Mouse (Mus musculus) retina, embryonic 14.5 days (tissue): ENCODE measurements around the gene Eif1.
"Not testable (repeated sequence)": the region's sequence is repeated elsewhere in the genome, so short reads cannot be mapped to it uniquely, and the experiment has no call there.

Experiments
- DNase-seq: peaks from one replicate; pipeline ENCODE4 v3.0.0-alpha.2; 2015; ENCODE audit warnings: low spot score

Gene Eif1

GRCm38 (mm10) chr11:100319492-100320171 lies at the start of gene Eif1:
Gene Eif1 (plus strand): TSS chr11:100319885.
- DNase-seq, result peak; percentile 100

- no peak for DNase-seq
These were observed 47.8 kb upstream of the Eif1 start for GRCm38 (mm10) chr11:100271878-100272277.

GRCm38 (mm10) chr11:100274719-100275118 lies 45.0 kb upstream of the Eif1 start:
- DNase-seq, result no peak

- DNase-seq, result no peak
These were observed 44.2 kb upstream of the Eif1 start for GRCm38 (mm10) chr11:100275466-100275865.

GRCm38 (mm10) chr11:100277726-100278480 lies 41.8 kb upstream of the Eif1 start:
- DNase-seq, result no peak

GRCm38 (mm10) chr11:100278759-100279158 lies 40.9 kb upstream of the Eif1 start:
- DNase-seq, result no peak

GRCm38 (mm10) chr11:100281596-100282544 lies 37.8 kb upstream of the Eif1 start:
- DNase-seq, result peak; percentile 97

- DNase-seq, result peak; percentile 88
These were observed 37.1 kb upstream of the Eif1 start for GRCm38 (mm10) chr11:100282549-100282948.

GRCm38 (mm10) chr11:100284988-100285387 lies 34.7 kb upstream of the Eif1 start:
- DNase-seq, result no peak

GRCm38 (mm10) chr11:100287024-100287423 lies 32.7 kb upstream of the Eif1 start:
- no peak for DNase-seq

- DNase-seq, result no peak
These were observed 30.7 kb upstream of the Eif1 start for GRCm38 (mm10) chr11:100288942-100289341.

- no peak for DNase-seq
These were observed 29.4 kb upstream of the Eif1 start for GRCm38 (mm10) chr11:100290235-100290634.

GRCm38 (mm10) chr11:100292884-100293283 lies 26.8 kb upstream of the Eif1 start:
- DNase-seq, result no peak

GRCm38 (mm10) chr11:100295308-100295707 lies 24.4 kb upstream of the Eif1 start:
- peak; percentile 97 for DNase-seq

GRCm38 (mm10) chr11:100297801-100298200 lies 21.9 kb upstream of the Eif1 start:
- peak; percentile 56 for DNase-seq

- peak; percentile 85 for DNase-seq
These were observed 21.2 kb upstream of the Eif1 start for GRCm38 (mm10) chr11:100298274-100299036.

GRCm38 (mm10) chr11:100300293-100300692 lies 19.4 kb upstream of the Eif1 start:
- peak; percentile 87 for DNase-seq

GRCm38 (mm10) chr11:100301292-100301691 lies 18.4 kb upstream of the Eif1 start:
- no peak for DNase-seq

- no peak for DNase-seq
These were observed 11.8 kb upstream of the Eif1 start for GRCm38 (mm10) chr11:100307900-100308299.

- DNase-seq, result not testable (repeated sequence)
These were observed 11.0 kb upstream of the Eif1 start for GRCm38 (mm10) chr11:100308672-100309071.

GRCm38 (mm10) chr11:100311656-100312055 lies 8.0 kb upstream of the Eif1 start:
- DNase-seq, result no peak
